In genomic region chr19:5388588-5389242, GRCm38 (mm10) we compare ENCODE assay signal across 7 mouse cellular contexts. TPM values are rescaled to one million over a fixed set of nuclear protein-coding genes. Genes with fewer than 3 reads are reported as not detected.
DNase-seq lines count a peak whose midpoint lies in the region; ATAC-seq lines count a peak whose summit lies in the region.

Sart1 (minus strand) TSS chr19:5388703.

- peak within 1 kb of the TSS; percentile 59 for H3K4me2 ChIP-seq in embryonic facial prominence, embryonic 11.5 days (ENCODE audit: low read depth, low read length)
- H3K4me2 ChIP-seq in midbrain, embryonic 13.5 days (replicated peaks): peak within 1 kb of the TSS; percentile 98

- no peak within 1 kb of the TSS; the same call in 1 of the 2 replicates for H3K27ac ChIP-seq in embryonic facial prominence, embryonic 11.5 days (replicated peaks; ENCODE audit: low read depth, low read length)
- H3K27ac ChIP-seq in limb, embryonic 10.5 days: peak within 1 kb of the TSS; percentile 92
- peak within 1 kb of the TSS; percentile 85 for H3K27ac ChIP-seq in midbrain, embryonic 13.5 days

- peak; percentile 98 for DNase-seq in adrenal gland, postnatal 14 days
- DNase-seq in embryonic facial prominence, embryonic 11.5 days (ENCODE audit: low spot score): peak; percentile 98
- DNase-seq in kidney, adult 11 months: peak; percentile 96
- DNase-seq in limb, embryonic 10.5 days (ENCODE audit: low spot score): peak; percentile 96
- DNase-seq in spleen, adult 12 weeks (ENCODE audit: low spot score): peak; percentile 85

- 2% methylated on average over 43 of the region's 43 CpGs for WGBS in embryonic facial prominence, embryonic 11.5 days
- WGBS in limb, embryonic 10.5 days: 2% methylated on average over 43 of the region's 43 CpGs
- 2% methylated on average over 43 of the region's 43 CpGs for WGBS in midbrain, embryonic 13.5 days

- no peaks in the 10 kb centered on the region for H3K9me3 ChIP-seq in embryonic facial prominence, embryonic 11.5 days (replicated peaks; ENCODE audit: control insufficient read depth, low read length)
- no peaks in the 10 kb centered on the region for H3K9me3 ChIP-seq in limb, embryonic 10.5 days (replicated peaks)
- H3K9me3 ChIP-seq in midbrain, embryonic 13.5 days: no peaks in the 10 kb centered on the region

- no peaks in the 10 kb centered on the region for H3K27me3 ChIP-seq in embryonic facial prominence, embryonic 11.5 days (ENCODE audit: control insufficient read depth, insufficient read depth, low read length)
- no peaks in the 10 kb centered on the region for H3K27me3 ChIP-seq in limb, embryonic 10.5 days (ENCODE audit: low read depth, poor library complexity, severe bottlenecking)
- H3K27me3 ChIP-seq in midbrain, embryonic 13.5 days: no peaks in the 10 kb centered on the region

- H3K36me3 ChIP-seq in embryonic facial prominence, embryonic 11.5 days (replicated peaks; ENCODE audit: control insufficient read depth, insufficient read depth, low read depth, low read length): peaks cover 6% of the 10 kb centered on the region
- peaks cover 31% of the 10 kb centered on the region for H3K36me3 ChIP-seq in limb, embryonic 10.5 days
- H3K36me3 ChIP-seq in midbrain, embryonic 13.5 days: peaks cover 22% of the 10 kb centered on the region

- peaks cover 6% of the 10 kb centered on the region for H3K4me1 ChIP-seq in embryonic facial prominence, embryonic 11.5 days (ENCODE audit: control insufficient read depth, insufficient read depth, low read length)
- H3K4me1 ChIP-seq in limb, embryonic 10.5 days: peaks cover 36% of the 10 kb centered on the region
- peaks cover 41% of the 10 kb centered on the region for H3K4me1 ChIP-seq in midbrain, embryonic 13.5 days (replicated peaks)

- peak within 1 kb of the TSS; percentile 96 for H3K4me3 ChIP-seq in embryonic facial prominence, embryonic 11.5 days (ENCODE audit: low read depth, low read length)
- peak within 1 kb of the TSS; percentile 100 for H3K4me3 ChIP-seq in limb, embryonic 10.5 days
- H3K4me3 ChIP-seq in midbrain, embryonic 13.5 days (replicated peaks): peak within 1 kb of the TSS; percentile 100

- peak within 1 kb of the TSS; percentile 86 for H3K9ac ChIP-seq in embryonic facial prominence, embryonic 11.5 days (replicated peaks; ENCODE audit: low read length)
- H3K9ac ChIP-seq in midbrain, embryonic 13.5 days (replicated peaks): peak within 1 kb of the TSS; percentile 95

- ATAC-seq in embryonic facial prominence, embryonic 11.5 days (replicated peaks; ENCODE audit: insufficient number of reproducible peaks, low FRiP score, low TSS enrichment, low read depth): peak; percentile 90
- peak; percentile 93 for ATAC-seq in granulocyte monocyte progenitor cell, adult 5-6 weeks (replicated peaks; ENCODE audit: poor library complexity, severe bottlenecking)
- ATAC-seq in midbrain, embryonic 13.5 days: peak; percentile 96

RNA-seq across cellular contexts. Expression of gene Sart1, which starts in this region (rescaled TPM):
- total RNA-seq in adrenal gland, postnatal 14 days (2021): 73.0 and 75.7 TPM in 2 replicates
- 72.9 and 76.1 TPM in 2 replicates for polyA plus RNA-seq in embryonic facial prominence, embryonic 11.5 days (2014; fragmentation: Nextera tagmentation; extraction: Ambion mirVana)
- 86.2 and 138 TPM in 2 replicates for total RNA-seq in granulocyte monocyte progenitor cell, adult 5-6 weeks (2014; fragmentation: Nextera tagmentation)
- total RNA-seq in granulocyte monocyte progenitor cell, adult 5-6 weeks (2017): 63.2 and 78.7 TPM in 2 replicates
- 103 and 111 TPM in 2 replicates for polyA plus RNA-seq in limb, embryonic 10.5 days (2016; fragmentation: Nextera tagmentation; extraction: Ambion mirVana)
- polyA plus RNA-seq in midbrain, embryonic 13.5 days (2015; fragmentation: Nextera tagmentation; extraction: Ambion mirVana): 74.3 and 78.8 TPM in 2 replicates
